Mouse (Mus musculus) hindbrain, embryonic 10.5 days (tissue): Measurements from ENCODE around the gene Trim12c. TPM values are rescaled to one million over a fixed set of nuclear protein-coding genes. Genes with fewer than 3 reads are reported as not detected.
"Not testable (repeated sequence)": the region's sequence is repeated elsewhere in the genome, so short reads cannot be mapped to it uniquely, and the experiment has no call there.

ENCODE experiments used
- DNase-seq: peaks from one replicate; pipeline ENCODE4 v3.0.0-alpha.2; 2017; ENCODE audit warnings: low spot score
- H3K27ac ChIP-seq: fragments of 300-500 bp; sonication (generic); 2 replicates; pipeline ENCODE4 v1.5.1; 2016; ENCODE audit warnings: mild to moderate bottlenecking, moderate library complexity
- H3K27me3 ChIP-seq: fragments of 300-500 bp; sonication (generic); 2 replicates; pipeline ENCODE4 v1.6.1; 2016; ENCODE audit warnings: mild to moderate bottlenecking; ENCODE audit not compliant: poor library complexity, insufficient read depth, severe bottlenecking
- H3K36me3 ChIP-seq: fragments of 300-500 bp; sonication (generic); 2 replicates; pipeline ENCODE4 v1.6.1; 2016; ENCODE audit warnings: mild to moderate bottlenecking, moderate library complexity
- H3K4me1 ChIP-seq: fragments of 300-500 bp; sonication (generic); replicated peaks from 2 replicates; pipeline ENCODE4 v1.6.1; 2016; ENCODE audit warnings: mild to moderate bottlenecking
- H3K4me3 ChIP-seq: fragments of 300-500 bp; sonication (generic); 2 replicates; pipeline ENCODE4 v1.5.1; 2016; ENCODE audit warnings: mild to moderate bottlenecking, moderate library complexity
- H3K9me3 ChIP-seq: fragments of 300-500 bp; sonication (generic); 2 replicates; pipeline ENCODE4 v1.6.1; 2016; ENCODE audit warnings: mild to moderate bottlenecking, moderate library complexity
- WGBS: fragments of 180-500 bp; shearing (Covaris S2); methylation state at CpG from one replicate; pipeline ENCODE4 v1.1.7; 2016; 5-methylcytosine and 5-hydroxymethylcytosine counted together
- polyA plus RNA-seq: library from polyadenylated mRNA; unstranded; fragments of >200 nt; fragmentation: Nextera tagmentation; extraction: Ambion mirVana; gene quantifications from 2 replicates; pipeline ENCODE4 v1.2.1, GENCODE M21; 2016

Gene Trim12c
- polyA plus RNA-seq, 1 experiment from 2014 or later: 0.51 TPM

DNA sequence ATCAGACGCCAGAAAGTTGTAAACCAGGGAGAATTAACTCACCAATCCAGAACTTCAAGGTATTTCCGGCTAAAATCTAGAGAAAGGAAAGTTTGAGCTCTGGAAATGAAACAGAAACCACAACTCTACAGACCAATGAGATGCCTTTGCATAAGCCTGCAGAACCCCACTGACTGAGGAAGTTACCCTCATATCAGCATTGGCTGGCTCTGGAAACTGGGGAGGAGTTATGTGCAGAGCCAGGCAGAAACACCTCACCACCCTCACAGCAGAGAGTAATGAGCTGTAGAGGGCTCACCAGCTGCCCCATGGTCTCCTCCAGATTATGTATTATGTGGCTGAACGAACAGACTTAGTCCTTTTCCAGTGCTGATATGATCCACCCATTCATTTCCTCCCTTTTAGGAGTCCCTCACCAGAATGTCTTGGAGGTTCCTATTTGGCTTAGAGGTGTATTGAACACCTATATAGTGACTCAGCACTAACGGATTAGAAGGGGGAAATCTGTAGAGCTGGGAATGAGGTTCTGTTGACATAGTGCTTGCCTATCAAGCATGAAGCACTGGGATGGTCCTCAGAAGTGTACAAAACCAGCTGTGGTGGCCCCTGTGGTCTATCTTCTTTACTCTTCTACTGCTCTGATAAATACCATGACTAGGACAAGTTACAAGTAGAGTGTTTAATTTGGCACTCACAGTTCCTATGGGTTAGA is 37.6 kb downstream of the Trim12c start, which contains the start of gene Trim12a:
Trim12a (minus strand) TSS at position 98 of the 712 bp plus-strand sequence.
- not testable (repeated sequence) for H3K9me3 ChIP-seq, H3K4me1 ChIP-seq, H3K36me3 ChIP-seq, H3K27ac ChIP-seq, H3K27me3 ChIP-seq, DNase-seq
- H3K4me3 ChIP-seq: peak within 1 kb of the TSS; percentile 37
- WGBS: 38% methylated on average over 4 of the region's 4 CpGs

DNA sequence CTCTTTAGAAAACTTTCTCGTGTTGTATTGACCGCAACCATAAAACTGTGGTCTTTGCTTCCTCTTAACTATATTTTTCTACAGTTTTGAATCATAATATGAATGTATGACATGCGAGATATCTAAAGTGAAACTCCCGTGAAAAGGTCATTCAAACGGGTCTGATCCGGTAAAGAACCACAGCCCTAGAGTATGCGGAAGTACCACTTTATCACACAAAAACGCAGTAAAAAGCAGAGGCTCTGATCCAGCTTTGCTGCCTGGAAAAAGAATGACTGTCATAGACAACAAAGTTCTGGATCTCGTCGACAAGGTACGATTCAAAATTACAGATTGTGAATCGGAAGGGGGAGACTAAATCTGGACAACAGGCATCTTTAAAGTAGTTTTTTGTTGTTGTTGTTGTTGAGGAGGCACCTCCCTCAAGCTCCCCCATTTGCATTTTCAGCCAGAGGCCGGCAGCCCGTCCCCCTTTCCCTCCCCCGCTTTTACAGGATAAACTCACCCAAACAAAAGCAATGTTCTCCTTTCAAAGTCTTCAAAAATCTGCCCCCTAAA is 38.3 kb downstream of the Trim12c start:
- 17% methylated on average over 15 of the region's 15 CpGs for WGBS
- no peaks in the 10 kb centered on the region for H3K4me1 ChIP-seq
- H3K27me3 ChIP-seq: no peaks in the 10 kb centered on the region
- no peak overlapping the region for H3K27ac ChIP-seq
- H3K36me3 ChIP-seq: no peaks in the 10 kb centered on the region
- H3K9me3 ChIP-seq: no peaks in the 10 kb centered on the region
- peak overlapping the region; percentile 37 for H3K4me3 ChIP-seq
- peak; percentile 4 for DNase-seq

GRCm38 (mm10) chr7:104291638-104292400 is 61.3 kb downstream of the Trim12c start:
- no peaks in the 10 kb centered on the region for H3K4me1 ChIP-seq
- WGBS: 88% methylated on average over 5 of the region's 5 CpGs
- no peak for DNase-seq
- H3K36me3 ChIP-seq: no peaks in the 10 kb centered on the region
- H3K9me3 ChIP-seq: no peaks in the 10 kb centered on the region
- no peak overlapping the region for H3K4me3 ChIP-seq
- no peak overlapping the region for H3K27ac ChIP-seq
- no peaks in the 10 kb centered on the region for H3K27me3 ChIP-seq

- 92% methylated on average over 1 of the region's 1 CpGs for WGBS
- no peak overlapping the region for H3K4me3 ChIP-seq
- H3K4me1 ChIP-seq: no peaks in the 10 kb centered on the region
- H3K36me3 ChIP-seq: no peaks in the 10 kb centered on the region
- no peak for DNase-seq
- H3K27ac ChIP-seq: no peak overlapping the region
- H3K9me3 ChIP-seq: no peaks in the 10 kb centered on the region
- H3K27me3 ChIP-seq: no peaks in the 10 kb centered on the region
Observed at GRCm38 (mm10) chr7:104290641-104291040, 62.5 kb downstream of the Trim12c start.

Other genes starting within 250 kb of the Trim12c start
- gene Olfr646, start 248.5 kb downstream of the Trim12c start, polyA plus RNA-seq: not detected in 2 replicates
- not detected in 2 replicates for gene Ubqln5, start 223.5 kb downstream of the Trim12c start, polyA plus RNA-seq
- not detected in 2 replicates for gene Olfr643, start 216.0 kb downstream of the Trim12c start, polyA plus RNA-seq
- not detected in 2 replicates for gene Ubqln3, start 210.1 kb downstream of the Trim12c start, polyA plus RNA-seq
- gene Ubqlnl, start 202.8 kb downstream of the Trim12c start, polyA plus RNA-seq: not detected in 2 replicates
- gene Olfm5, start 188.5 kb downstream of the Trim12c start, polyA plus RNA-seq: not detected in 2 replicates
- 0.31 and 0.32 TPM in 2 replicates for gene Olfr648, start 170.0 kb downstream of the Trim12c start, polyA plus RNA-seq
- not detected in 2 replicates for gene Olfr649, start 157.4 kb downstream of the Trim12c start, polyA plus RNA-seq
- gene Trim6, start 134.6 kb downstream of the Trim12c start, polyA plus RNA-seq: 3.5 and 5.7 TPM in 2 replicates
- 0.85 TPM in 2 replicates for gene Trim34a, start 108.9 kb downstream of the Trim12c start, polyA plus RNA-seq
- 0.13 TPM in 1 of 2 replicates, not detected in the other for gene Trim5, start 65.3 kb downstream of the Trim12c start, polyA plus RNA-seq
- gene Trim12a, start 37.9 kb downstream of the Trim12c start, polyA plus RNA-seq: 1.6 and 2.4 TPM in 2 replicates
- not detected in 2 replicates for gene Trim34b, start 23.9 kb downstream of the Trim12c start, polyA plus RNA-seq
- not detected in 2 replicates for gene Trim30b, start 16.5 kb upstream of the Trim12c start, polyA plus RNA-seq
- 0.12 TPM in 1 of 2 replicates, not detected in the other for gene Trim30c, start 47.5 kb upstream of the Trim12c start, polyA plus RNA-seq
- gene Trim30a, start 111.8 kb upstream of the Trim12c start, polyA plus RNA-seq: 0.26 and 0.56 TPM in 2 replicates
- gene Trim30d, start 154.5 kb upstream of the Trim12c start, polyA plus RNA-seq: 0.38 TPM in 1 of 2 replicates, not detected in the other
- not detected in 2 replicates for gene Olfr651, start 196.8 kb upstream of the Trim12c start, polyA plus RNA-seq
- not detected in 2 replicates for gene Olfr652, start 207.5 kb upstream of the Trim12c start, polyA plus RNA-seq
- gene Olfr653, start 224.0 kb upstream of the Trim12c start, polyA plus RNA-seq: not detected in 2 replicates
- not detected in 2 replicates for gene Olfr654, start 233.7 kb upstream of the Trim12c start, polyA plus RNA-seq
- not detected in 2 replicates for gene Olfr655, start 248.4 kb upstream of the Trim12c start, polyA plus RNA-seq